Mouse (Mus musculus): Measurements from ENCODE around the gene Lsr. TPM values are rescaled to one million over a fixed set of nuclear protein-coding genes. Genes with fewer than 3 reads are reported as not detected.
"Not testable (repeated sequence)": the region's sequence is repeated elsewhere in the genome, so short reads cannot be mapped to it uniquely, and the experiment has no call there.

Gene Lsr
- total RNA-seq, 2 experiments from 2014 or later, result 0.12 to 0.33 TPM

- ATAC-seq (replicated peaks; ENCODE audit: poor library complexity), result no peak
Observed at GRCm38 (mm10) chr7:30964366-30964765, 8.9 kb downstream of the Lsr start.

GRCm38 (mm10) chr7:30962862-30963261 lies 10.4 kb downstream of the Lsr start:
- ATAC-seq (replicated peaks; ENCODE audit: poor library complexity), result no peak

- no peak for ATAC-seq (replicated peaks; ENCODE audit: poor library complexity)
Observed at GRCm38 (mm10) chr7:30959786-30960349, 13.4 kb downstream of the Lsr start.

- no peak for ATAC-seq (replicated peaks; ENCODE audit: poor library complexity)
Observed at GRCm38 (mm10) chr7:30958866-30959487, 14.3 kb downstream of the Lsr start.

GRCm38 (mm10) chr7:30958109-30958865 lies 15.0 kb downstream of the Lsr start:
- no peak for ATAC-seq (replicated peaks; ENCODE audit: poor library complexity)

GRCm38 (mm10) chr7:30957367-30957783 lies 15.9 kb downstream of the Lsr start:
- ATAC-seq (replicated peaks; ENCODE audit: poor library complexity), result peak; percentile 43

GRCm38 (mm10) chr7:30956756-30957366 lies 16.4 kb downstream of the Lsr start, which contains the start of gene Usf2:
Gene Usf2, minus strand, starts transcription at chr7:30956803.
- ATAC-seq (replicated peaks; ENCODE audit: poor library complexity), result peak; percentile 45

GRCm38 (mm10) chr7:30956357-30956751 lies 16.9 kb downstream of the Lsr start:
- ATAC-seq (replicated peaks; ENCODE audit: poor library complexity), result no peak

GRCm38 (mm10) chr7:30955584-30956356 lies 17.5 kb downstream of the Lsr start:
- peak; percentile 69 for ATAC-seq (replicated peaks; ENCODE audit: poor library complexity)

- no peak for ATAC-seq (replicated peaks; ENCODE audit: poor library complexity)
Observed at GRCm38 (mm10) chr7:30954971-30955520, 18.2 kb downstream of the Lsr start.

GRCm38 (mm10) chr7:30954036-30954435 lies 19.2 kb downstream of the Lsr start:
- no peak for ATAC-seq (replicated peaks; ENCODE audit: poor library complexity)

- ATAC-seq (replicated peaks; ENCODE audit: poor library complexity), result peak; percentile 47
Observed at GRCm38 (mm10) chr7:30953459-30953858, 19.8 kb downstream of the Lsr start.

- no peak for ATAC-seq (replicated peaks; ENCODE audit: poor library complexity)
Observed at GRCm38 (mm10) chr7:30952441-30953265, 20.6 kb downstream of the Lsr start.

GRCm38 (mm10) chr7:30949902-30950301 lies 23.4 kb downstream of the Lsr start:
- not testable (repeated sequence) for ATAC-seq (replicated peaks; ENCODE audit: poor library complexity)

- no peak for ATAC-seq (replicated peaks; ENCODE audit: poor library complexity)
Observed at GRCm38 (mm10) chr7:30945876-30946275, 27.4 kb downstream of the Lsr start.

- not testable (repeated sequence) for ATAC-seq (replicated peaks; ENCODE audit: poor library complexity)
Observed at GRCm38 (mm10) chr7:30945466-30945865, 27.8 kb downstream of the Lsr start.

- not testable (repeated sequence) for ATAC-seq (replicated peaks; ENCODE audit: poor library complexity)
Observed at GRCm38 (mm10) chr7:30944706-30945105, 28.6 kb downstream of the Lsr start.

GRCm38 (mm10) chr7:30943909-30944635 lies 29.2 kb downstream of the Lsr start, which contains the start of gene Hamp:
Gene Hamp, minus strand, starts transcription at chr7:30944032.
- ATAC-seq (replicated peaks; ENCODE audit: poor library complexity), result no peak

GRCm38 (mm10) chr7:30942365-30942764 lies 30.9 kb downstream of the Lsr start:
- ATAC-seq (replicated peaks; ENCODE audit: poor library complexity), result peak; percentile 87
